Mouse (Mus musculus) myocyte (in vitro differentiated cells): ENCODE results near the gene Ccdc65.

Experiments
- CEBPB ChIP-seq: IDR thresholded peaks from 2 replicates; pipeline ENCODE4 v1.6.1; 2011; ENCODE audit warnings: mild to moderate bottlenecking, moderate library complexity; ENCODE audit not compliant: poor library complexity, insufficient read depth, severe bottlenecking
- E2F4 ChIP-seq: IDR thresholded peaks from one replicate; pipeline ENCODE4 v1.6.1; 2011; ENCODE audit warnings: mild to moderate bottlenecking, control low read depth, moderate library complexity; ENCODE audit not compliant: insufficient read depth
- MAX ChIP-seq: IDR thresholded peaks from one replicate; pipeline ENCODE4 v1.6.1; 2011; ENCODE audit warnings: low read depth, mild to moderate bottlenecking, control low read depth
- MYOG ChIP-seq, 3 experiments: IDR thresholded peaks; one replicate each; pipeline ENCODE4 v1.6.1; 2011; ENCODE audit warnings: control low read depth in 2 of 3, low read depth in 2 of 3, mild to moderate bottlenecking in 2 of 3; ENCODE audit not compliant: insufficient read length in 2 of 3, control insufficient read depth in 1 of 3, insufficient read depth in 1 of 3
- POLR2A ChIP-seq: IDR thresholded peaks from one replicate; pipeline ENCODE4 v1.6.1; 2011; ENCODE audit warnings: low read depth, mild to moderate bottlenecking, control low read depth, moderate library complexity; ENCODE audit not compliant: insufficient read length
- POLR2AphosphoS2 ChIP-seq: IDR thresholded peaks from one replicate; pipeline ENCODE4 v1.6.1; 2011; ENCODE audit warnings: low read depth, control low read depth; ENCODE audit not compliant: insufficient read length
- SRF ChIP-seq: IDR thresholded peaks from one replicate; pipeline ENCODE4 v1.6.1; 2011; ENCODE audit warnings: low read depth; ENCODE audit not compliant: control insufficient read depth, insufficient read length
- TCF12 ChIP-seq: IDR thresholded peaks from one replicate; pipeline ENCODE4 v1.6.1; 2011; ENCODE audit warnings: mild to moderate bottlenecking, control low read depth; ENCODE audit not compliant: poor library complexity, insufficient read depth, severe bottlenecking
- TCF3 ChIP-seq: IDR thresholded peaks from one replicate; pipeline ENCODE4 v1.6.1; 2011; ENCODE audit warnings: low read depth, control low read depth; ENCODE audit not compliant: insufficient read length

DNA sequence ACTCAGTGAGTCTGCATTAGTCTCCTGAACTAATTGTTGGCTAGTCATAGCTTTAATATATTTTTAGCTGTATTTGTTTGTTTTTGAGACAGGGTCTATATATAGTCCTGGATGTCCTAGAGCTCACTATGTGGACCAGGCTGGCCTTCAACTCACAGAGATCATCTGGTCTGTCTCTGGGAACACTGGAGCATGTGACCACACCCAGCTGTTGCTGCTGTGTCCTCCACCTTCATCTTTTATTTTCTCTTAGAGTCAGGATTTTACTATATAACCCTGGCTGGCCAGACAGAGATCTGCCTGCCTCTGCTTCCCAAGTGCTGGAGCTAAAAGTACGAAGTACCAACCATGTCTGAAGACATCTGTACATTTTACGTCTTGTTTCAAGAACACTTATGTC lies 41.1 kb downstream of the Ccdc65 start:
- TF ChIP-seq MYOG (IDR thresholded peaks at IDR 0.05; ENCODE audit: control insufficient read depth in 1 of 3, insufficient read depth in 1 of 3, insufficient read length in 2 of 3, low read depth in 2 of 3) (peak in 1 of 3 experiments; percentile 63), POLR2A (no peak), TCF3 (no peak), MAX (no peak), POLR2AphosphoS2 (no peak), TCF12 (no peak), SRF (no peak), CEBPB (no peak), E2F4 (no peak)
